Mouse (Mus musculus): Measurements from ENCODE around the gene Grik5. TPM values are rescaled to one million over a fixed set of nuclear protein-coding genes. Genes with fewer than 3 reads are reported as not detected.

The Grik5 gene
- polyA plus RNA-seq (2012; rRNA removed): 126 and 160 TPM in 2 replicates

DNA sequence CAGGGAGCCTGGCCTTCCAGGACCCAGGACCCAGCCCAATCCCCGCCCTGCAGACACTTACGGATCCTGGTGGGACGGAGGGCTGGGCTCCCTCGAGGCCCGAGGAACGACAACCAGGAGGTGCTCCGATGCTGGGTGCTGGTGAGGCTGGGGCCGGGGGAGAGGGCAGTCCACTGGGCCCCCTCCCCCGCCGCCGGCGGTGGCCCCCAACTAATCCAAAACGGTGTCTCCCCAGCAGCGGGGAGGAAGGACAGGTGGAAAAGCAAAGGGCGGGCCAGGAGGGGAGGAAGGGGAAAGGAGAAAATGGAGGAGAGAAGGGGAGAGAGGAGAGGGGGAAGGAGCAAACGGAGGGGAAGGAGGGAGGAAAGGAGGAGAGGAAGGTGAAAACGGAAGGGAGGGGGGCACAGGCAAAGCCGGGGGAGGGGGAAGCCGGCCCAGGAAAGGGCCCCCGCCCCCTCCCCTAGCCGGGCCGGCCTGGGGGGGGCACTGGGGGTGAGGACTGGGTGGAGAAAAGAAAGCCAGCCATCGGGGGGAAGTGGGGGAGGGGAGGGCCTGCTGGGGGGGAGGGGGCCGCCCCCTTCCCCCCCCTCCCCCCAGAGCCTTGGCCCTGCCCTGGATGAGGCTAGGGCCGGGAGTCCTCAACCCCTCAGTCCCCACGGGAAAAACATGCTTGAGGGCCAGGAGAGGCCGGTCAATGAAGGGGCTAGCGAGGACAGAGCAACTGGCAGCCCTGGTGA is at the start of gene Grik5, which contains the start of gene Zfp574:
Gene Grik5, minus strand, starts transcription at position 368 of the 737 bp plus-strand sequence.
Gene Zfp574, plus strand, starts transcription at position 589 of the 737 bp plus-strand sequence.

DNA sequence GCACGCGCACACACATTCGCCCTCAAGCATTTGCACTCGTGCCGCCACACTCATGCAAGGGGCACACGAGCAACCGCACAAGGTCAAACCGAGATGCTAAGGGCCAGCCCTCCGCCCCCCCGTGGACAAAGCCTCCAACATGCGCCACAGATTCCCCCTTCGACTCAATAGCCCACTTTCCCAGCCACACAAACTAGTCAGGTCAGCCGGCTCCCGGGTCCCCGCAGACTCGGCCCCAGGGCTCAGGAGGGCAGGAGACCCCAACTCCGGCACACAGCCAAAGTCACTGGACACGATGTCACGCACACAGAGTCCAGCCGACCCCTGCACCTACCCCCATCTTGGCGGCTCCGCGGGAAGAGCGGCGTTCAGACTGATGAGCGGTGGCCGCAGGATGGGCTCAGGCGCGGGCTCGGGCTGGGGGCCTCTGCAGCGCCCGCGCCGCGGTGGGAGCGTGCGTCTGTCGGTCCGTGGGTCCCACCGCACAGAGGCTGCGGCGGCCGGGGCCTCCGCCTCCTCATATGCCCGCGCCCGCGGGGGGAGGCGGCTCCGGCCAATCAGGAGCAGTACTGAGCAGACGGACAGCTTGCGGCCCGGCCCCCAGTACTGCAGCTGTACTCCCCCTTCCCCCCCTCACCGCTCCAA is 66.6 kb downstream of the Grik5 start, which contains the start of gene Atp1a3:
Gene Atp1a3, minus strand, starts transcription at position 538 of the 645 bp plus-strand sequence.

DNA sequence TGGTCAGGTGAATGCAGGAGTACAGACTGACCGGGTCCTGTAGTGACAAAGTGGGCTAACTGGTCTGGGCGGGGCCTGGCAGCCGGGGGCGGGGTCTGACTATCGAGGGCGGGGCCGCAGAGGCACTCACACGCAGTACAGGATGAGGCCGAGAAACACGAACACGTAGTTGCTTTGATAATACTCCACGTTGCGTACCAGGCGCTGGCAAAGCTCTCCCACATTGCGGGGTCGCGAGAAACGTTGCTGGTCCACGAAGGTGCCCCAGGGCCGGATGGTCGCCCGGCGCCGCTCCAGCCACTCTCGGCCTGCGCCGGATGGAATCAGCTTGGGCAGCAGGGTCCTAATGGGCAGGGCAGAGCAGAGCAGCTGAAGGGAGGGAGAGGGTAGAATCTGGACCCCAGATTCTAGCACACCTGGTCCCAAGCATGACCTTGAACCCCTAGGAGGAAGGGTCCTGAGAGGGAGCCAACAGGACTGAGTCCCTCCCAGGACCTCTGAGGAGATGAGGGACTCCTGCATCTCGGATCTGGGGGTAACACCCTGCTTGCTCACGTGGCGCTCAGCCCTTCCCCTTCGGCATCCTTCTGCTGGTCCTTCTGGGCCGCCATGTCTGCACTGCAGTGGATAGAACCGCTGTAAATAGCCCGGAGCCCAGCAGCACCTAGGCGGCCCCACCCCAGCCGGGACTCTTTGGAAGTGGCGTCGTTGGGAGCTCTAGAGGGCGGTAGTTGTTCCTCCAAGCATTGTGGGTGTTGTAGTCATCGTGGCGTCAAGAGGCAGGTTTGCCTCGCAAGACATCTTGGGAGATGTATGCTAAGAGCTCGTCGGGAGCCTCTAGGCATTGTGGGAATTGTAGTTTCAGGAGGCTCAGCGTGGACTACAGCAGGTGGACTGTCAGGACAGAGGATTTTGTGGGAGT is 99.9 kb downstream of the Grik5 start, which contains the start of gene Rabac1:
Gene Rabac1, minus strand, starts transcription at position 783 of the 922 bp plus-strand sequence.

Other genes with a start within 250 kb of the Grik5 start
- 47.0 and 56.8 TPM in 2 replicates for gene Gm9844, start 210.1 kb downstream of the Grik5 start, polyA plus RNA-seq (2012; rRNA removed)
- 0.13 and 0.15 TPM in 2 replicates for gene Lypd4, start 202.4 kb downstream of the Grik5 start, polyA plus RNA-seq (2012; rRNA removed)
- 0.19 and 0.25 TPM in 2 replicates for gene Dmrtc2, start 202.3 kb downstream of the Grik5 start, polyA plus RNA-seq (2012; rRNA removed)
- 728 and 729 TPM in 2 replicates for gene Rps19, start 188.0 kb downstream of the Grik5 start, polyA plus RNA-seq (2012; rRNA removed)
- gene Cd79a, start 175.0 kb downstream of the Grik5 start, polyA plus RNA-seq (2012; rRNA removed): 0.49 and 0.56 TPM in 2 replicates
- gene Arhgef1, start 169.4 kb downstream of the Grik5 start, polyA plus RNA-seq (2012; rRNA removed): 197 and 214 TPM in 2 replicates
- 2.5 and 2.7 TPM in 2 replicates for gene Gm4881, start 127.9 kb downstream of the Grik5 start, polyA plus RNA-seq (2012; rRNA removed)
- 307 and 326 TPM in 2 replicates for gene Rabac1, start 99.6 kb downstream of the Grik5 start, polyA plus RNA-seq (2012; rRNA removed)
- 279 and 320 TPM in 2 replicates for gene Atp1a3, start 66.4 kb downstream of the Grik5 start, polyA plus RNA-seq (2012; rRNA removed)
- gene Zfp574, start 221 bp upstream of the Grik5 start, polyA plus RNA-seq (2012; rRNA removed): 24.6 and 28.2 TPM in 2 replicates
- 20.9 and 25.9 TPM in 2 replicates for gene Pou2f2, start 107.4 kb upstream of the Grik5 start, polyA plus RNA-seq (2012; rRNA removed)
- gene Dedd2, start 148.3 kb upstream of the Grik5 start, polyA plus RNA-seq (2012; rRNA removed): 15.9 and 16.5 TPM in 2 replicates
- 5.3 and 5.7 TPM in 2 replicates for gene Zfp526, start 149.1 kb upstream of the Grik5 start, polyA plus RNA-seq (2012; rRNA removed)
- 220 and 234 TPM in 2 replicates for gene Gsk3a, start 165.5 kb upstream of the Grik5 start, polyA plus RNA-seq (2012; rRNA removed)
- 16.3 and 17.6 TPM in 2 replicates for gene Erf, start 178.4 kb upstream of the Grik5 start, polyA plus RNA-seq (2012; rRNA removed)
- 83.3 and 94.7 TPM in 2 replicates for gene Cic, start 195.4 kb upstream of the Grik5 start, polyA plus RNA-seq (2012; rRNA removed)
- gene Pafah1b3, start 225.6 kb upstream of the Grik5 start, polyA plus RNA-seq (2012; rRNA removed): 600 and 603 TPM in 2 replicates
- 2.4 and 3.0 TPM in 2 replicates for gene Prr19, start 229.1 kb upstream of the Grik5 start, polyA plus RNA-seq (2012; rRNA removed)
- 157 and 163 TPM in 2 replicates for gene Tmem145, start 233.8 kb upstream of the Grik5 start, polyA plus RNA-seq (2012; rRNA removed)
- 45.8 and 48.9 TPM in 2 replicates for gene Megf8, start 244.8 kb upstream of the Grik5 start, polyA plus RNA-seq (2012; rRNA removed)

All from central nervous system, embryonic 18 days (tissue).